8 mouse cellular contexts compared by ENCODE assay signal in the genomic region with DNA sequence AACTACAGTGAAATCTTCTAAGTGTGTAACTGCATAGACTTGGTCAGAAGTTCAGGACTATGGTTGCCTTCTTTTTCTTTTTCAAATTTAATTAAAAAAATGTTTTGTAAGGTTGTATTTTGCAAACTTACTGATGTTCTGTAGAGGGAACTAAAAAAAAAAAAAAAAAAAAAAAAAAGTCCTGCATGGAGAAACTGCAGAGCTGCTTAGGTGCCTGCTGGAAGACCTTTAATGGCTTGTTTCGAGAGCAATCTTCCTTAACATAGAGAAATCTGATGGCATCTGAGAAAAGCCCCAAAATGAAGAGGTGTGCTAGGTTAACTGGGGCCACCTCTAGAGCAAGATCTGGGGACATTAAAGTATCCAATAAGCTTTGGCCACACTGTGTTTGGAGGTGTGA. TPM values are rescaled to one million over a fixed set of nuclear protein-coding genes. Genes with fewer than 3 reads are reported as not detected.
DNase-seq lines count a peak whose midpoint lies in the region; ATAC-seq and TF ChIP-seq lines count a peak whose summit lies in the region.

No protein-coding gene starts in this region.

- H3K4me3 ChIP-seq in lung, embryonic 16.5 days (ENCODE audit: low read length), result peak overlapping the region; percentile 56
- H3K4me3 ChIP-seq in lung, adult 2 months (replicated peaks; ENCODE audit: extremely low read depth, low read depth, low read length), result no peak overlapping the region
- H3K4me3 ChIP-seq in forebrain, postnatal 0 days (ENCODE audit: low read depth, low read length), result peak overlapping the region; percentile 68
- peak overlapping the region; percentile 62 for H3K4me3 ChIP-seq in limb, embryonic 14.5 days (replicated peaks; ENCODE audit: low read length)
- H3K4me3 ChIP-seq in stomach, embryonic 14.5 days (ENCODE audit: low read depth, low read length), result peak overlapping the region; percentile 48

- no peak for TF ChIP-seq POLR2A in lung, adult 2 months (IDR thresholded peaks at IDR 0.05; ENCODE audit: borderline replicate concordance, extremely low read depth, low read depth, low read length)
- no peak for TF ChIP-seq POLR2A in limb, embryonic 14.5 days (IDR thresholded peaks at IDR 0.05; ENCODE audit: borderline replicate concordance, extremely low read depth, insufficient read depth, insufficient read length)

- H3K9ac ChIP-seq in lung, embryonic 16.5 days (ENCODE audit: low read length), result peak overlapping the region; percentile 59
- H3K9ac ChIP-seq in forebrain, postnatal 0 days, result no peak overlapping the region
- peak overlapping the region; percentile 60 for H3K9ac ChIP-seq in limb, embryonic 14.5 days (ENCODE audit: low read depth, low read length, severe bottlenecking)
- H3K9ac ChIP-seq in stomach, embryonic 14.5 days (replicated peaks; ENCODE audit: low read depth, low read length), result no peak overlapping the region

- H3K27me3 ChIP-seq in lung, embryonic 16.5 days (ENCODE audit: control insufficient read depth, insufficient read depth, low read depth, low read length), result no peaks in the 10 kb centered on the region
- H3K27me3 ChIP-seq in forebrain, postnatal 0 days (ENCODE audit: insufficient read depth, low read length), result no peaks in the 10 kb centered on the region
- no peaks in the 10 kb centered on the region for H3K27me3 ChIP-seq in limb, embryonic 14.5 days (ENCODE audit: control insufficient read depth, insufficient read depth, low read length)
- H3K27me3 ChIP-seq in stomach, embryonic 14.5 days (ENCODE audit: control insufficient read depth, insufficient read depth, low read length), result no peaks in the 10 kb centered on the region

- no peaks in the 10 kb centered on the region for H3K9me3 ChIP-seq in lung, embryonic 16.5 days (ENCODE audit: control insufficient read depth, low read length)
- no peaks in the 10 kb centered on the region for H3K9me3 ChIP-seq in forebrain, postnatal 0 days (ENCODE audit: low read length)
- H3K9me3 ChIP-seq in limb, embryonic 14.5 days (ENCODE audit: control insufficient read depth, low read length), result no peaks in the 10 kb centered on the region
- H3K9me3 ChIP-seq in stomach, embryonic 14.5 days (ENCODE audit: control insufficient read depth, low read depth, low read length), result no peaks in the 10 kb centered on the region

- WGBS in lung, embryonic 16.5 days, result 34% methylated on average over 1 of the region's 1 CpGs
- WGBS in lung, adult 2 months, result 65% methylated on average over 1 of the region's 1 CpGs
- 31% methylated on average over 1 of the region's 1 CpGs for WGBS in forebrain, postnatal 0 days
- WGBS in limb, embryonic 14.5 days, result 8% methylated on average over 1 of the region's 1 CpGs
- WGBS in stomach, embryonic 14.5 days, result 42% methylated on average over 1 of the region's 1 CpGs

- no peak overlapping the region for H3K27ac ChIP-seq in lung, embryonic 16.5 days (ENCODE audit: low read length)
- no peak overlapping the region for H3K27ac ChIP-seq in forebrain, postnatal 0 days (ENCODE audit: low read depth, low read length)
- no peak overlapping the region for H3K27ac ChIP-seq in limb, embryonic 14.5 days (replicated peaks; ENCODE audit: low read depth, low read length)
- no peak overlapping the region for H3K27ac ChIP-seq in stomach, embryonic 14.5 days (ENCODE audit: low read length)

- no peaks in the 10 kb centered on the region for H3K36me3 ChIP-seq in lung, embryonic 16.5 days (ENCODE audit: control insufficient read depth, insufficient read depth, low read length)
- H3K36me3 ChIP-seq in forebrain, postnatal 0 days (ENCODE audit: insufficient read depth), result no peaks in the 10 kb centered on the region
- no peaks in the 10 kb centered on the region for H3K36me3 ChIP-seq in limb, embryonic 14.5 days (ENCODE audit: control insufficient read depth, insufficient read depth, low read length)
- no peaks in the 10 kb centered on the region for H3K36me3 ChIP-seq in stomach, embryonic 14.5 days (ENCODE audit: control insufficient read depth, insufficient read depth, low read length)

- H3K4me1 ChIP-seq in lung, embryonic 16.5 days (replicated peaks; ENCODE audit: control insufficient read depth, insufficient read depth, low read length), result peaks cover 16% of the 10 kb centered on the region
- peaks cover 2% of the 10 kb centered on the region; the same call in 1 of the 2 replicates for H3K4me1 ChIP-seq in lung, adult 2 months (ENCODE audit: control insufficient read depth, insufficient read depth, low read length)
- H3K4me1 ChIP-seq in forebrain, postnatal 0 days (ENCODE audit: insufficient read depth), result peaks cover 9% of the 10 kb centered on the region
- peaks cover 11% of the 10 kb centered on the region for H3K4me1 ChIP-seq in limb, embryonic 14.5 days (ENCODE audit: control insufficient read depth, insufficient read depth, low read length)
- H3K4me1 ChIP-seq in stomach, embryonic 14.5 days (ENCODE audit: control insufficient read depth, insufficient read depth, low read length), result peaks cover 24% of the 10 kb centered on the region

- no peak for DNase-seq in lung, adult 2 months
- no peak for DNase-seq in forebrain, postnatal 0 days
- DNase-seq in limb, embryonic 14.5 days (ENCODE audit: low spot score), result no peak
- no peak for DNase-seq in adrenal gland, postnatal 25 days
- DNase-seq in Muller cell, postnatal 12 days (ENCODE audit: inconsistent ontology term), result no peak
- DNase-seq in adrenal gland, postnatal 4 days (ENCODE audit: low spot score in 2 of 2), result no peak

- peak overlapping the region; percentile 69 for H3K4me2 ChIP-seq in lung, embryonic 16.5 days (ENCODE audit: low read depth, low read length)
- peak overlapping the region; percentile 59 for H3K4me2 ChIP-seq in forebrain, postnatal 0 days (ENCODE audit: low read depth)
- peak overlapping the region; percentile 65 for H3K4me2 ChIP-seq in limb, embryonic 14.5 days (replicated peaks; ENCODE audit: low read depth, low read length, severe bottlenecking)
- peak overlapping the region; percentile 47 for H3K4me2 ChIP-seq in stomach, embryonic 14.5 days (replicated peaks; ENCODE audit: low read depth, low read length)

- ATAC-seq in lung, embryonic 16.5 days (ENCODE audit: low read depth), result no peak
- ATAC-seq in forebrain, postnatal 0 days, result no peak
- no peak for ATAC-seq in limb, embryonic 14.5 days (ENCODE audit: low FRiP score, low read depth)
- ATAC-seq in stomach, embryonic 14.5 days (ENCODE audit: insufficient number of reproducible peaks, insufficient read depth, low FRiP score, low read depth), result no peak

- TF ChIP-seq CTCF in lung, adult 2 months (IDR thresholded peaks at IDR 0.05; ENCODE audit: insufficient read depth, low read length), result no peak
- no peak for TF ChIP-seq CTCF in forebrain, postnatal 0 days (IDR thresholded peaks at IDR 0.05; ENCODE audit: low read depth)

RNA-seq across cellular contexts. Expression of a gene that starts 1.4 kb away (rescaled TPM):
- polyA plus RNA-seq in lung, embryonic 16.5 days (2015; fragmentation: Nextera tagmentation; extraction: Ambion mirVana), result 16.8 and 17.6 TPM in 2 replicates
- polyA plus RNA-seq in lung, adult 2 months (2012; rRNA removed), result 2.1 and 2.3 TPM in 2 replicates
- 25.5 and 25.9 TPM in 2 replicates for total RNA-seq in forebrain, postnatal 0 days (2014; rRNA removed)
- 19.2 and 21.3 TPM in 2 replicates for polyA plus RNA-seq in forebrain, postnatal 0 days (2015; fragmentation: Nextera tagmentation; extraction: Ambion mirVana)
- polyA plus RNA-seq in limb, embryonic 14.5 days (2012; rRNA removed), result 15.2 and 17.4 TPM in 2 replicates
- 23.7 and 27.5 TPM in 2 replicates for polyA plus RNA-seq in limb, embryonic 14.5 days (2014; fragmentation: Nextera tagmentation; extraction: Ambion mirVana)
- polyA plus RNA-seq in stomach, embryonic 14.5 days (2014; fragmentation: Nextera tagmentation; extraction: Ambion mirVana), result 26.7 and 27.3 TPM in 2 replicates
- total RNA-seq in adrenal gland, postnatal 25 days (2021), result 7.5 and 11.1 TPM in 2 replicates
- total RNA-seq in adrenal gland, postnatal 4 days (2021), result 10 to 100 TPM; 14.1 to 16.2 TPM

Comparison
In these comparisons a context has a peak if more than half of its experiments do, and no peak if none do; other contexts are left out.
1. H3K9ac ChIP-seq: peak in lung, embryonic 16.5 days (single experiment) and limb, embryonic 14.5 days (single experiment); none in forebrain, postnatal 0 days (single experiment) and stomach, embryonic 14.5 days (single experiment).
2. Peak in every context shown above with its lines, with median percentiles within 50 percentile points of each other: H3K4me2 ChIP-seq.